Comparison of ENCODE assay signal across 23 mouse cellular contexts in the genomic region with DNA sequence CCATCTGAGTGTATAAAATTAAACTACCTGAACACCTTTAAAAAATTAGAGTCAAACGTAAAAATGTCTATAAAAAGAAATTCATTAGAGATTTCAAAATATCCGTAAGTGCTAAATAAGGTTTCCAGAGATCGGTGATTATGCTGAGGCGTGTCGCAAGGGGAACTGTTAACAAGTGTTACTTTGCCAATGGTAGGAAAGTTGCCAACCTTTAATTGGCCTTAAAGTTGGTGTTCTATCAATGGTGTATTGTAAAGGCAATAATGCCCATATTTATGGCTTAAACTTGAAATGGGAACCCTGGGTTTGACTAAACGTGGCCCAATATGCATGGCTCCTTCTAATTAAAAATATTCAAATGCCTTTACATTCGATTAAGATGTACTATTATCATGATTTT.
"Had no signal": no experiment of that assay in that cellular context is flagged by ENCODE, and none has a peak within 500 bp of the region (broad histone marks: within the 10 kb centered on the region; RNA-seq: fewer than 3 reads in every experiment).

No protein-coding gene starts in this region.

- H3K4me1 ChIP-seq: heart, embryonic 10.5 days; heart, embryonic 12.5 days; hindbrain, embryonic 13.5 days; hindbrain, embryonic 15.5 days; liver, embryonic 13.5 days; liver, embryonic 15.5 days had no signal

- ATAC-seq: hindbrain, postnatal 0 days; intestine, embryonic 16.5 days; liver, postnatal 0 days had no signal

- H3K4me2 ChIP-seq: heart, embryonic 12.5 days; hindbrain, embryonic 13.5 days; hindbrain, embryonic 15.5 days; kidney, embryonic 15.5 days; limb, embryonic 13.5 days; liver, embryonic 13.5 days; liver, embryonic 15.5 days had no signal

- H3K4me3 ChIP-seq: heart, embryonic 10.5 days; heart, embryonic 12.5 days; hindbrain, embryonic 13.5 days; hindbrain, embryonic 15.5 days; kidney, embryonic 15.5 days; left cerebral cortex, adult 2 months; limb, embryonic 13.5 days; liver, embryonic 13.5 days; liver, embryonic 15.5 days had no signal

- H3K9ac ChIP-seq: heart, embryonic 12.5 days; hindbrain, embryonic 13.5 days; hindbrain, embryonic 15.5 days; kidney, embryonic 15.5 days; limb, embryonic 13.5 days; liver, embryonic 13.5 days; liver, embryonic 15.5 days; liver, postnatal 0 days had no signal

- DNase-seq: gastrocnemius, postnatal 14 days; gastrocnemius, postnatal 36 days; heart, adult 18-20 months; heart, postnatal 10 days; heart, postnatal 36 days; kidney, adult 11 months; kidney, adult 2 months; kidney, adult 9 months; kidney, postnatal 14 days; kidney, postnatal 36 days; liver; liver, embryonic 13.5 days; liver, postnatal 0 days had no signal

- H3K36me3 ChIP-seq: heart, embryonic 10.5 days; heart, embryonic 12.5 days; hindbrain, embryonic 13.5 days; hindbrain, embryonic 15.5 days; kidney, embryonic 15.5 days; limb, embryonic 13.5 days; liver, embryonic 13.5 days; liver, embryonic 15.5 days had no signal

- H3K9me3 ChIP-seq: heart, embryonic 10.5 days; heart, embryonic 12.5 days; hindbrain, embryonic 13.5 days; hindbrain, embryonic 15.5 days; kidney, embryonic 15.5 days; limb, embryonic 13.5 days; liver, embryonic 13.5 days; liver, embryonic 15.5 days had no signal

- H3K27me3 ChIP-seq: heart, embryonic 12.5 days; hindbrain, embryonic 13.5 days; hindbrain, embryonic 15.5 days; kidney, embryonic 15.5 days; limb, embryonic 13.5 days; liver, embryonic 13.5 days; liver, embryonic 15.5 days had no signal

- H3K27ac ChIP-seq: heart, embryonic 10.5 days; hindbrain, embryonic 13.5 days; hindbrain, embryonic 15.5 days; hindbrain, postnatal 0 days; kidney, embryonic 15.5 days; left cerebral cortex, adult 2 months; liver, embryonic 13.5 days; liver, embryonic 15.5 days had no signal
